Mouse (Mus musculus) liver, embryonic 16.5 days (tissue): ENCODE results near the gene Pdcd4. TPM values are rescaled to one million over a fixed set of nuclear protein-coding genes. Genes with fewer than 3 reads are reported as not detected.
"Not testable (repeated sequence)": the region's sequence is repeated elsewhere in the genome, so short reads cannot be mapped to it uniquely, and the experiment has no call there.

Source experiments
- ATAC-seq: fragments of 200-750 bp; cut with Nextera tagmentation; 2 replicates; pipeline ENCODE4 v1.8.0; 2017; ENCODE audit warnings: low read depth, mild to moderate bottlenecking, moderate number of reproducible peaks, moderate library complexity
- H3K27ac ChIP-seq: fragments of 300-500 bp; sonication (generic); 2 replicates; pipeline ENCODE4 v1.5.1; 2014; ENCODE audit warnings: mild to moderate bottlenecking, low read length
- H3K27me3 ChIP-seq: fragments of 300-500 bp; sonication (generic); 2 replicates; pipeline ENCODE4 v1.6.1; 2014; ENCODE audit warnings: low read depth, low read length, mixed read lengths; ENCODE audit not compliant: control insufficient read depth, insufficient read depth
- H3K36me3 ChIP-seq: fragments of 300-500 bp; sonication (generic); 2 replicates; pipeline ENCODE4 v1.6.1; 2014; ENCODE audit warnings: mild to moderate bottlenecking; ENCODE audit not compliant: control insufficient read depth, insufficient read depth
- H3K4me1 ChIP-seq: fragments of 300-500 bp; sonication (generic); 2 replicates; pipeline ENCODE4 v1.6.1; 2014; ENCODE audit warnings: low read depth, low read length, mixed read lengths; ENCODE audit not compliant: control insufficient read depth
- H3K4me2 ChIP-seq: fragments of 300-500 bp; sonication (generic); 2 replicates; pipeline ENCODE4 v1.6.1; 2014; ENCODE audit warnings: low read depth, low read length, mixed read lengths
- H3K4me3 ChIP-seq: fragments of 300-500 bp; sonication (generic); 2 replicates; pipeline ENCODE4 v1.5.1; 2014; ENCODE audit warnings: low read depth, mild to moderate bottlenecking, low read length
- H3K9ac ChIP-seq: fragments of 300-500 bp; sonication (generic); 2 replicates; pipeline ENCODE4 v1.6.1; 2014; ENCODE audit warnings: low read depth, low read length
- H3K9me3 ChIP-seq: fragments of 300-500 bp; sonication (generic); replicated peaks from 2 replicates; pipeline ENCODE4 v1.6.1; 2016; ENCODE audit warnings: low read length; ENCODE audit not compliant: control insufficient read depth
- WGBS: fragments of 180-500 bp; shearing (Covaris S2); extraction: QIAGEN DNeasy Blood & Tissue Kit; methylation state at CpG from one replicate; pipeline ENCODE4 v1.1.7; 2014; ENCODE audit not compliant: insufficient replicate concordance; 5-methylcytosine and 5-hydroxymethylcytosine counted together
- polyA plus RNA-seq: library from polyadenylated mRNA; unstranded; fragments of >200 nt; fragmentation: Nextera tagmentation; extraction: Ambion mirVana; gene quantifications from 2 replicates; pipeline ENCODE4 v1.2.1, GENCODE M21; 2015

Gene Pdcd4
- polyA plus RNA-seq, 1 experiment from 2014 or later, result 21.5 TPM

GRCm38 (mm10) chr19:53944786-53945169 lies 52.7 kb downstream of the Pdcd4 start:
- Histone ChIP-seq H3K9ac (peak overlapping the region; percentile 89), H3K27me3 (no peaks in the 10 kb centered on the region), H3K4me2 (peak overlapping the region; percentile 77), H3K27ac (peak overlapping the region; percentile 89), H3K4me3 (peak overlapping the region; percentile 76), H3K36me3 (no peaks in the 10 kb centered on the region), H3K9me3 (no peaks in the 10 kb centered on the region), H3K4me1 (peaks cover 26% of the 10 kb centered on the region)
- 0% methylated on average over 32 of the region's 47 CpGs for WGBS
- ATAC-seq, result peak; percentile 6

- ATAC-seq, result no peak; the same call in 1 of the 2 replicates
- WGBS, result under 1% methylated on average over 43 of the region's 69 CpGs
- H3K36me3 ChIP-seq, result no peaks in the 10 kb centered on the region
- no peaks in the 10 kb centered on the region for H3K9me3 ChIP-seq
- peak overlapping the region; percentile 77 for H3K4me2 ChIP-seq
- peak overlapping the region; percentile 76 for H3K4me3 ChIP-seq
- peak overlapping the region; percentile 89 for H3K27ac ChIP-seq
- peaks cover 26% of the 10 kb centered on the region for H3K4me1 ChIP-seq
- H3K9ac ChIP-seq, result peak overlapping the region; percentile 89
- no peaks in the 10 kb centered on the region for H3K27me3 ChIP-seq
These were observed 53.4 kb downstream of the Pdcd4 start for GRCm38 (mm10) chr19:53945171-53946042.

DNA sequence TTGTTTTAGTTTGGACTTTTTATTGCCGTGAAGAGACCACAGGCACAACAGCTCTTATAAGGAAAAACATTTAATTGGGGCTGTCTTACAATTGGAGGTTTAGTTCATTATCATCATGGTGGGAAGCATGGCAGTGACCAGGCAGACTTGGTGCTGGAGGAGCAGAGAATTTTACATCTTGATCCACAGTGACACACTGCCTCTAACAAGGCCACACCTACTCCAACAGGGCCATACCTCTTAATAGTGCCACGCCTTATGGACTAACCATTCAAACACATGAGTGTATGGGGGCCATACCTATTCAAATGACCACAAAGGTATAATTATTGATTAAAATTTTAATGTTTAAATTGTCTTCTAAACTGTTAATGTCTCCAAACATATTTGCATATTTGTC lies 65.5 kb downstream of the Pdcd4 start:
- 79% methylated on average over 2 of the region's 2 CpGs for WGBS
- H3K36me3 ChIP-seq, result no peaks in the 10 kb centered on the region
- no peak overlapping the region for H3K4me3 ChIP-seq
- H3K4me1 ChIP-seq, result peaks cover 5% of the 10 kb centered on the region
- no peak overlapping the region for H3K9ac ChIP-seq
- H3K4me2 ChIP-seq, result no peak overlapping the region
- H3K27me3 ChIP-seq, result no peaks in the 10 kb centered on the region
- H3K9me3 ChIP-seq, result no peaks in the 10 kb centered on the region
- ATAC-seq, result peak; percentile 71; the same call in 1 of the 2 replicates
- no peak overlapping the region for H3K27ac ChIP-seq

DNA sequence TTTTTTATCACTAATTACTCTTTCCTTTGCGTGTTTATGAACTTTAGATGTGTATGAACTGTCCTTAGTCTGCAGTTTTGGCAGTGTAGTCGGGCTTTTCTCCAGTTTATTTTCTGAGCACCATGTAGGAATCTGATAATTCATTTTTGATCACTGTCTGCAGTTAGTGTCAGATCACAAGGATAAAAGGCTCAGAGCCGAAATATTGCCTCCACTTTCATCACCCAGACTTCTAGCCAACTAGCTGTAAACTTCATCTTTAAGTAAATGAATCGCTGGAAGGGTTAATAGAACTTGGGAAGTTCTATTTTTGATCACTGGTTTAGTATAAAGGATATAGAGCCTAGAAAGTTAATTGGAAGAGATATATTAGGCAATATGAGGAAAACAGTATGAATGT lies 70.5 kb downstream of the Pdcd4 start:
- Histone ChIP-seq H3K27ac (no peak overlapping the region), H3K9me3 (no peaks in the 10 kb centered on the region), H3K9ac (no peak overlapping the region), H3K27me3 (no peaks in the 10 kb centered on the region), H3K4me3 (no peak overlapping the region), H3K36me3 (peaks cover under 1% of the 10 kb centered on the region; the same call in 1 of the 2 replicates), H3K4me2 (no peak overlapping the region), H3K4me1 (peaks cover 6% of the 10 kb centered on the region)
- ATAC-seq, result no peak
- 70% methylated on average over 4 of the region's 4 CpGs for WGBS

- not testable (repeated sequence) for H3K9me3 ChIP-seq, H3K4me3 ChIP-seq, H3K27me3 ChIP-seq, H3K36me3 ChIP-seq, H3K4me1 ChIP-seq, H3K9ac ChIP-seq, ATAC-seq, H3K27ac ChIP-seq, H3K4me2 ChIP-seq
- WGBS, result 83% methylated on average over 3 of the region's 3 CpGs
These were observed 72.3 kb downstream of the Pdcd4 start for GRCm38 (mm10) chr19:53964347-53964746.

DNA sequence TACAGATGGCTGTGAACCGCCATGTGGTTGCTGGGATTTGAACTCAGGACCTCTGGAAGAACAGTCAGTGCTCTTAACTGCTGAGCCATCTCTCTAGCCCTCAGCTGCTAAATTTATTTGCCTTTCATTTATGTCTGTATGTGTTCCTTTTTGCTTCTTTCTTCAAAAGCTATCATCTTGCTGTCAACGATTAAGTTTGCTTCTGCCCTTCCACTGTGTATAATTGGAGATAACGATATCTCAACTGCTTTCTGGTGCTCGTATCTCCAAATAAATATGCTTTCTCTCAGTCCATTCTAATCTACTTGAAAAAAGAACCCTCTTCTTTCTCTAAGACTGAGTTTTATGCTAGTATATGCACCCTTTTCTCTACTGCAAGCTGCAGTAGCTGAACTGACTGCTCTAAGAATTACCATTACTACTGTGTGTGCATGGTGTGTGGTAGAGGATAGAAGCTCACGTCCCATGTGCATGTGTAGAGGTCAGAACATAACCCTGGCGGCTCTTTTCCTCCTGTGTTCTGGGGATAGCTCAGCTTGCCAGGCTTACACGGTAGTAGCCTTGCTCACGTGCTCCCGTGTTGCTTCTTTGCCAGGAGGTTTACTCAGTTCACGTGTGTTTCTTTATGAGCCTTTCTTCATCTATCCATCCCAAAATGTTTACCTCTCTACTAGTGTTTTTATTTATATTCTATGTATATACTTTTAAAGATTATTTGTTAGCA lies 73.0 kb downstream of the Pdcd4 start:
- WGBS, result 31% methylated on average over 10 of the region's 10 CpGs
- Histone ChIP-seq H3K4me1 (peaks cover 5% of the 10 kb centered on the region), H3K9ac (peak overlapping the region; percentile 46; the same call in 1 of the 2 replicates), H3K4me2 (peak overlapping the region; percentile 39), H3K27ac (peak overlapping the region; percentile 83), H3K27me3 (no peaks in the 10 kb centered on the region), H3K9me3 (no peaks in the 10 kb centered on the region), H3K4me3 (no peak overlapping the region), H3K36me3 (peaks cover 3% of the 10 kb centered on the region; the same call in 1 of the 2 replicates)
- peak; percentile 85 for ATAC-seq

GRCm38 (mm10) chr19:53969226-53969625 lies 77.2 kb downstream of the Pdcd4 start:
- no peak overlapping the region for H3K4me2 ChIP-seq
- peaks cover 12% of the 10 kb centered on the region for H3K4me1 ChIP-seq
- WGBS, result 64% methylated on average over 3 of the region's 3 CpGs

DNA sequence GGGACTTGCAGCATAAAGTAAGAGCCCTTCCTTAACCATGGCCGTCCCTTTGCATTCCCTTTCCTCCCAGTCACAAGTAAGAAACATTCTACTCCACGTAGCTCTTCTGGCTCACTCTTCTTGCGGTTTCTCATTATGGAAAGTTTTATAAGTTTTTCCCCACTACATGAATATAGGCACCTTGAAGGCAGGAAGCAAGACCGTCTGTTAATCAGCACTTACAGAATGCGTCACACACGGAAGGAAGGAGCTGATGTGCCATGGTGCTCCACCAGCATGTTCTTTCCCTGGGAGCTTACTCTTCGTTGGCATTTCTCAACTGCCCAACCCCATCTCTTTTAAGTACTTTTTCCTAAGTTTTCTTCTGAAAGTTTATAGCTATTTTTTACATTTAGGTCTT lies 79.9 kb downstream of the Pdcd4 start:
- peak overlapping the region; percentile 57; the same call in 1 of the 2 replicates for H3K27ac ChIP-seq
- H3K4me3 ChIP-seq, result no peak overlapping the region
- H3K27me3 ChIP-seq, result no peaks in the 10 kb centered on the region
- 29% methylated on average over 7 of the region's 7 CpGs for WGBS
- no peaks in the 10 kb centered on the region for H3K9me3 ChIP-seq
- H3K9ac ChIP-seq, result no peak overlapping the region
- peaks cover 7% of the 10 kb centered on the region for H3K4me1 ChIP-seq
- H3K4me2 ChIP-seq, result 0 out of 2 replicates have a peak overlapping the region, but pooled peaks have one; percentile 9
- peaks cover 3% of the 10 kb centered on the region; the same call in 1 of the 2 replicates for H3K36me3 ChIP-seq
- 0 out of 2 replicates have a peak, but pooled peaks have one; percentile 47 for ATAC-seq

More at GRCm38 (mm10) chr19:53969226-53969625, 77.2 kb downstream of the Pdcd4 start:
- no peak overlapping the region for H3K9ac ChIP-seq
- no peaks in the 10 kb centered on the region for H3K27me3 ChIP-seq
- ATAC-seq, result no peak
- H3K4me3 ChIP-seq, result no peak overlapping the region
- H3K9me3 ChIP-seq, result no peaks in the 10 kb centered on the region
- H3K27ac ChIP-seq, result no peak overlapping the region
- H3K36me3 ChIP-seq, result peaks cover 3% of the 10 kb centered on the region; the same call in 1 of the 2 replicates
